Mouse (Mus musculus) liver, embryonic 14.5 days (tissue): Measurements from ENCODE around the gene Nt5c1a.

Experiments used
- CTCF ChIP-seq: IDR thresholded peaks from 2 replicates; pipeline ENCODE4 v1.5.1; 2016; ENCODE audit warnings: antibody characterized with exemption, low read depth, control low read depth
- EP300 ChIP-seq: IDR thresholded peaks from 2 replicates; pipeline ENCODE4 v1.6.1; 2016; ENCODE audit warnings: antibody characterized with exemption, low read depth

DNA sequence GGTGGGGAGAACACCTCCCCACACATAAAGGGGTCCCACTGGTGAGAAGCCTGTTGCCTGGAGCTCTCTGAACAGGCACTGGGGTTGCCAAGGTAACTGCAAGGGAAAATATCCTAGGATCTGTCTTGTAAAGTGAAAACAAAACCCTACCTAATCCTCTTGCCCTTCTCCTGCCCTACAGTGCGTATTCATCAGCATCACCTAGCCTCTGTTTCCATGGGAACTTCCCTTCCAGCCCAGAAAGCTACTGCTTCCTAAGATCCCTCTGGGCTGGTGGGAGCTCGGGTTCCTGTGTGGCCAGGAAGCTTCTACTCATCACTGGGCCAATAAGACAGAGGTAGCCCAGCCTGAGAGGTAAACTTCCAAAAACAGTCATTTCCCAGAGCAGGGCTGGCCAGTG lies 11.0 kb downstream of the Nt5c1a start:
- TF ChIP-seq CTCF: no peak
- TF ChIP-seq EP300: no peak
